Mouse (Mus musculus) CD4-positive, CD25-positive, alpha-beta regulatory T cell, adult 4 months (primary cell): ENCODE results near the gene 1190002N15Rik. TPM values are rescaled to one million over a fixed set of nuclear protein-coding genes. Genes with fewer than 3 reads are reported as not detected.

Experiments
- ATAC-seq: one replicate; pipeline ENCODE4 v1.8.0; 2017
- polyA plus RNA-seq, 2 experiments: library from polyadenylated mRNA; unstranded; fragments of 100-300 nt; shearing (Covaris generic); gene quantifications; one replicate each; pipeline ENCODE4 v1.2.1; 2017

1190002N15Rik gene
- polyA plus RNA-seq = 1 to 10 TPM; 3.7 to 4.7 TPM

GRCm38 (mm10) chr9:94537970-94538822 lies at the start of gene 1190002N15Rik:
Gene 1190002N15Rik (minus strand): TSS chr9:94538081.
- ATAC-seq = peak; percentile 70

GRCm38 (mm10) chr9:94582309-94582708 lies 44.4 kb upstream of the 1190002N15Rik start:
- ATAC-seq = no peak

GRCm38 (mm10) chr9:94581661-94582060 lies 43.8 kb upstream of the 1190002N15Rik start:
- ATAC-seq = no peak

GRCm38 (mm10) chr9:94580071-94580737 lies 42.3 kb upstream of the 1190002N15Rik start:
- no peak for ATAC-seq

- no peak for ATAC-seq
Measured at GRCm38 (mm10) chr9:94571802-94572201, 33.9 kb upstream of the 1190002N15Rik start.

GRCm38 (mm10) chr9:94568386-94568785 lies 30.5 kb upstream of the 1190002N15Rik start:
- ATAC-seq = no peak

GRCm38 (mm10) chr9:94567722-94568314 lies 29.9 kb upstream of the 1190002N15Rik start:
- ATAC-seq = no peak

GRCm38 (mm10) chr9:94556776-94557514 lies 19.1 kb upstream of the 1190002N15Rik start:
- ATAC-seq = no peak

- ATAC-seq = no peak
Measured at GRCm38 (mm10) chr9:94556249-94556648, 18.4 kb upstream of the 1190002N15Rik start.

- ATAC-seq = no peak
Measured at GRCm38 (mm10) chr9:94550493-94551095, 12.7 kb upstream of the 1190002N15Rik start.

- no peak for ATAC-seq
Measured at GRCm38 (mm10) chr9:94543881-94544280, 6.0 kb upstream of the 1190002N15Rik start.

GRCm38 (mm10) chr9:94540343-94541095 lies 2.6 kb upstream of the 1190002N15Rik start:
- no peak for ATAC-seq

- no peak for ATAC-seq
Measured at GRCm38 (mm10) chr9:94539346-94539865, 1.5 kb upstream of the 1190002N15Rik start.

GRCm38 (mm10) chr9:94538823-94539143 lies 902 bp upstream of the 1190002N15Rik start:
- no peak for ATAC-seq

- peak; percentile 26 for ATAC-seq
Measured at GRCm38 (mm10) chr9:94537051-94537917, 597 bp downstream of the 1190002N15Rik start.

GRCm38 (mm10) chr9:94536261-94536905 lies 1.5 kb downstream of the 1190002N15Rik start:
- ATAC-seq = no peak

- no peak for ATAC-seq
Measured at GRCm38 (mm10) chr9:94534795-94535194, 3.1 kb downstream of the 1190002N15Rik start.

- ATAC-seq = no peak
Measured at GRCm38 (mm10) chr9:94534226-94534625, 3.7 kb downstream of the 1190002N15Rik start.

GRCm38 (mm10) chr9:94533641-94534040 lies 4.2 kb downstream of the 1190002N15Rik start:
- ATAC-seq = no peak

GRCm38 (mm10) chr9:94529987-94530386 lies 7.9 kb downstream of the 1190002N15Rik start:
- no peak for ATAC-seq
